Mouse (Mus musculus) kidney, adult 11 months (tissue): ENCODE data around the gene Smim13.
A peak's percentile ranks its signal among the peaks of the same experiment; 100 is the strongest.
"Not testable (repeated sequence)": the region's sequence is repeated elsewhere in the genome, so short reads cannot be mapped to it uniquely, and the experiment has no call there.

Source experiments
- DNase-seq: peaks from one replicate; pipeline ENCODE4 v3.0.0; 2022

The Smim13 gene

DNA sequence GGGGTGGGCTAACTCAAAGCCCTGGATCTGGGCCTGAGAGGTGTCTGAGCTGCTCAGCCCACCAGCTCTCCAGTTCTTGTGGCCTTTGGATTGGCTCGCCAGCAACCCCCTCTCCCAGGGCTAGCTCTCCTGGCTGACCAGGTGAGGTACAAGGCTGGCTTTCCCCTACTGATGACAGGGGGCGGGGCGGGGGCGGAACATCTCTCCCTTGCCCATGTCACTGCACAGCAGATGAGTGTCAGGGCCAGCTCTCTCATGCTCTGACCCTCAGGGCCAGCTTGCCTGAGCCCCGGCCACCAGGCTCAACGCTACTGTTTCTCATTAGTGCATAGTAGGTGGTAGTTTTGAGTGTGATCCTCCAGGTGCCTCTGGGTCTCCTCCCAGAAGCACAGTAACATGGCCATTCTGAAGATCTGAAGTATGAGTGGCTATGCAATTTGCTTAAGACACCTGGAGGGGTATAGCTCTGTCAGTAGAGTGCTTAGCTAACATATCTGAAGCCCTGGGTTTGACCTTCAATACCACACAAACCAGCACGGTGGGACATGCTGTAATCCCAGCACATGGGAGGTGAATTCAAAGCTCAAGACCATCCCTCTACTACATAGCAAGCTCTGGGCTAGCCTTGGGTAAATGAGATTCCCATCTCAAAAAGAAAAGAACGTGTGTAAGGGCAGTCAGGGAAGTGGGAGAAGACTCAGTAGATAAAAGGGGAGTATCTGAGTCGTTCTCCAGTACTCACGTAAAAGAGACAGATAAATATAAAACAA, 11.4 kb upstream of the Smim13 start:
- DNase-seq, result no peak

DNA sequence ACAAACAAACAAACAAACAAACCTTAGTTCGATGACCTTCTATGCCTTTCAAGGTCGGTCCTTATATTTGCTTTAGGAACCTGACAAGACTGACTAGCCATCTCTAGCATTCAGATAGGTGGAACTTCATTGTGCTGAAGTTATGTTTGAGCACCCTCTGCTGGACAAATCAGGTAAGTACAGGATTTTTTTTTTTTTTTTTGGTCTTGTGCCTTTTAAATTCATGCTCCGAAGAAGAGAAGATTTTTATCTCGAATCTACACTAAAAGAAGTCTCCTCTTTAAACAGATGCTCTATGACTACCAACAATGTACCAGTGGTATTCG, 10.9 kb upstream of the Smim13 start:
- no peak for DNase-seq

DNA sequence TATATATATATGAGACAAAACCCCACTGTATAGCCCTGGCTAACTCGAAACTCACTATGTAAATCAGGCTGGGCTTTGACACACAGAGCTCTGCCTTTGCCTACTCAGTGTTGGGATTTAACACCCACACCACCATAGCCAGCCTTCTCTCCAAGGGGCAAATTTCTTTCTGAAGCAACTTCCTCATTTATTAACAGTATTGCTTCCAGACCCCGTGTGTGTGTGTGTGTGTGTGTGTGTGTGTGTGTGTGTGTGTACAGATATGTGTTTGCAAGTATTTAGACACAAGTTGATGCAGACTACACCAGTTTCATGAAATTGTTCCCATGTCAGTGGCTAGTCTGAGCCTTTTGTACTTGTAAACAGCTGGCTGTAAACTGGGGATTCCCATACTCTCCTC, 8.1 kb upstream of the Smim13 start:
- no peak for DNase-seq

DNA sequence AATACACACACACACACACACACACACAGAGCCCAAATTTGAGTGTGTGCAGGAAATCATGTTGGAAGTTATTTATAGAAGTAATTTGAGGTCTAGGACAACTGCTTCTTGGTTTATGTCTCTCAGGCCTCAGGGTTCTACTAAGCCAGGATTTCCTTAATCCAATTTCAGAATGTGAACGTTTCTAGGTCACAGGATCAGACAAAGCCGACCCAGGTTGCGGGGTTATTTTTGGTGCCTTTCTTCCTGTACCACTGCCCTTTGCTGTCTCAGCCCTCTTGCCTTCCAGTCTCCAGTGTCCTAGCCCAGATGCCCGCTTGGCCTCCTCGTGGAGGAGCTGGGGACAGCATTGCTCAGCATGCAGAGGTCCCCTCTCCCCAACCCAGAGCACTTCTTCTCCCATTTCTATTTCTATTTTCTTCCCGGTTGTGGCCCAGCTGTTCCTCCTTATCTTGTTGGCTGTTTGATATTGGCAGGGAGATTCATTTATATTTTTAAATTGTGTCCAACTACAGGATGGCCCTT, 5.3 kb upstream of the Smim13 start:
- no peak for DNase-seq

DNA sequence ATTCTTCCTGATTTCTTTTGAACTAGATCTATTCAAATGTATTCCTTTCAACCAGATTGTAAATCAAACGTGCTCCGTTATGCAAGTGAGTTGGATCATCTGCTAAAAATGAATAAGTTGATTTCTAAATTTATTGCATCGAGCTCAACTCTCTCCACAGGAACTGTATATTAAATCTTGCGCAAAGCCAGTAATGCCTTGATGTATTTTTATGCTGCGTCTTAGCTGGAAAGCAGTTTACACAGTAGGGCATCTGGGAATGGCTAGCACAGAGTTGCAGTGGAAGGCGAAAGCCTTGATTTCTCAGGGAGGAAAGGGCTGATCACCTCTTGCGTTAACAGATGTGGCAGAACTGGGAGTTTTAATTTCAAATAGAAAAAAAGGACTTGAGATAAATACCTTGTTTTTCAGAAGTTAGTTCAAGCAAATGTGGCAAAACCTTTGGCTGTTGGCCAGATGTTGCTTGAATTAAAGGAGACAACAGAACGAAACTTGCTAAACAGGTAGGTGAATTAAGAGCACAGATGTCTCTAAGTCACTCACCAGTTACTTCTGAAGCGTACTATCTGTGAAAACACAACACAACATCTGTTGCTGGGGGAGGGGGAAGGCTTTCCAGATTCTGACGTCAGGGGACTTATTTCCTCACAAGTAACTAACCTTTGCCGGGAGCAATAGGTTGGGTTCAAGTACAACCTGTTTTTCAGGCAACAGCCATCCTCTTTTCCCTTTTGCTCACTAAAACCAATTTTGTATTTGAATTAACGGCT, 708 bp upstream of the Smim13 start:
- no peak for DNase-seq

DNA sequence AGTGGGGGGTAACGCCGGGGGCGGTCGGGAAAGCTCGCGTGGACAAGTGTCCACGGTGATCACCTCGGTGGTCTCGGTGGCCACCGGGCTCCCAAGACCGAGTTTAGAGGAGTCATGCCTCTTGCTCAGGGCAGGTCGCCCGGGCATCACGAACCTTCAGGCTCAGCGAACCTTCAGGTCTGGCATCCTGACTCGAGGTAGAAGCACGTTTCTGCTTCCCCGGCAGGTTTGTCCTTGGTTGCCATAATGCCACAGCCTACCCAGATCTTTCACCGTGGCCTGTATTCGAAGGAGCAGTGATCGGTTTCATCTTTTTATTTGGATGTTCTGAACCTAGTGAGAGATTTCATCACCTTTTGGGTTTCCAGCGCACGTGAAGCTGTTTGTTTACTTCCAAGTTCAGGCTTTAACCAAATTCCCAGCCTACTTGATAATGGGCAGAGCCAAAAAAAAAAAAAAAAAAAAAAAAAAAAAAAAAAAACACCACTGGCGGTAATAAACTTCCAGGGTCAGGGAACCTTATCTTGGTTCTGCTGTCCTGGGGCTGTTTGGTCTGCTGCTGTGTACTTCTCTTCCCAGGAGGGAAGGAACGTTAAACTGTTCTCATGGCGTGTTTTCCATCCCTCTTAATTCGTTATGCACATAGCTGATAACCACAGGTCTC, 806 bp downstream of the Smim13 start:
- DNase-seq, result peak; percentile 58

DNA sequence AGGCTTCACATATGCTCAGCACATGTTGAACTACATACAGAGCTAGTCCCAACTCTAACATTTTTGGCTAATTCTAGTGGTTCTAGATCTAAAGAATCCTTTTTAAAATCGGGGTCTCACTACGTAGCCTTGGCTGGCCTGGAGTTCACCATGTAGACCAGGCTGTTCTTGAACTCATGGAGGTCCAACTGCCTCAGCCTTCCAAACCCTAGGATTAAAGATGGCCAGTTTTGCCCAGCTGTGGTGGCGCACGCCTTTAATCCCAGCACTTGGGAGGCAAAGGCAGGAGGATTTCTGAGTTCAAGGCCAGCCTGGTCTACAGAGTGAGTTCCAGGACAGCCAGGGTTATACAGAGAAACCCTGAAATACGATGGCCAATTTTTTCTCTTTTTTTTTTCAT, 1.6 kb downstream of the Smim13 start:
- not testable (repeated sequence) for DNase-seq

DNA sequence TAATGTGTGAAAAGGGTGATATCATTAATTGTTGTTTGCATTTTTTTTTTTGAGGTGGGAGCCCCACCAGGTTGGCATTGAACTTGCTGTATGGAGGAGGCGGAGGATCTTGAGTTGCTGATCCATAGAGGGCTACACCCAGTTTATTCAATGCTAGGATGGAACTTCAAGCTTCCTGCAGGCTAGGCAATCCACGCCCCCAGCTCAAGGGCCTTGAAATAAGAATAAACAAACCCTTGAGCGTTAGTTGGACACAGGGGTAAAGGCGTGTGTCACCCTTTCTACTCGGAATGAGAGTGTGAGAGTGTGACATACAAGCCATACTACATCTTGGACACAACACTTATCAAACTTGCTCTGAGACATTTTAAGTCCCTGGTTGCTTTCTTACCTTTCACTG, 2.0 kb downstream of the Smim13 start:
- DNase-seq, result no peak

DNA sequence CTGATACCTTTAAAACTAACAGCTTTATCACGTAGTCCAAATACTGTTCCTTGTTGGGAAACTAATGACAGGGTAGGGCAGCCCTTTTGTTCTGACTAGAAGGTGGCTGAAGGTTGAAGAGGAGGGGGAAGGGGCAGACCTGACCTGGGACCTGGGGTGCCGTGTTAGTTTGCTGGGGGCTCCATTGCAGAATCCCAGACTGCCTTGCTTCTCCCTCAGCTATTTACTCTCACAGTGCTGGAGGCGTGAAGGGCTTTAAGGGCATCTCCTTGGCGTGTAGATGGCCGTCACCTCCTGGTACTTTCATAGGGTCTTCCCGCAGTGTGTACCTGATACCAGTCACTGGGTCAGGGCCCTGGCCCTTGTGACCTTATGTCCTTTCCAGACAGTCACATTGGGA, 2.5 kb downstream of the Smim13 start:
- DNase-seq, result no peak

DNA sequence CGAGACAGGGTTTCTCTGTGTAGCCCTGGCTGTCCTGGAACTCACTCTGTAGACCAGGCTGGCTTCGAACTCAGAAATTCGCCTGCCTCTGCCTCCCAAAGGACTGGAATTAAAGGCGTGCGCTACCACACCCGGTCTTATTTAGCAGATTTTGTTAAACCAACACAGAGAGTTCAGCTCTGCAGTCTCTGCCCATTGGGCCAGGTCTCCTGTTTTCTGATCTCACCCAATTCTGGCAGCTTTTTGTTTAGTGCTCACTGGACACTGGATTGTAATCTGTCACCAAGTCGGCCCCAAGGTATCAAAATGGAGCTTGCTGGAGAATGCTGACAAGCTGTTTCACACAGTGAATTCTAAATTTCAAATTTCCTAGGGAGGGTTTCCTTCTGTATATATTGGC, 3.1 kb downstream of the Smim13 start:
- no peak for DNase-seq

DNA sequence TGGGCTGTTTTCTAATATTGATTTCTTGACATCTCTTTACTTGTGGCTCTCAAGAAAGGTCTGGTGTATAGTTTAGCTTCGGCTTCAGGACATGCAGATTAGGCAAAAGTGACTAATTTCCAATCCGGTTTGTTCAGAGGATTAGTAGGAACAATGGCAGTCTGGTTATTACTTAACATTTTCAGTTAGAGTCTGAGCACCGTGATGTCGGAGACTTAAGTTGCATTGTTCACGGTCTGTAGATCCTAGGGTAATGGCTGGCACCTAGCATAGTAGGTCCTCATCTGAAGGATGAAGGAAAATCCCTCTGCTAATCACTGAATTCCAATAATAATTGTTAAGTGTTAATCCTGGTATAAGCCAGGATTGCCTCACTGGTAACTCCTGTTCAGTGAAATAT, 6.5 kb downstream of the Smim13 start:
- DNase-seq, result no peak

DNA sequence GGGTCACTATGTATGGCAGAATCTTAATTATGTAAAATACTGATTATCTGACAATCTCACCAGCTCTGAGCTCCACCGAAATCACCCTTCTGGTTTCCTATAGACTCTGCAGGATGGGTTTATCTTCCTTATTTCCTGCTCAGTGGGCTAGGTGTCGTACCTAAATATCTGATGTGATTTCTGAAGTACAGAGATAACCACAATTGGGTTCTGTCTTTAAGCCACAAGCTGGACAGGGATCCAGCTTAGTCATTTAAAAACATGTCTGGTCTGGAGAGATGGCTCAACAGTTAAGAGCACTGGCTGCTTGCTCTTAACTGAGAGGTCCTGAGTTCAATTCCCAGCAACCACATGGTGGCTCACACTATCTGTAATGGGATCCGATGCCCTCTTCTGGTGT, 7.3 kb downstream of the Smim13 start:
- no peak for DNase-seq

DNA sequence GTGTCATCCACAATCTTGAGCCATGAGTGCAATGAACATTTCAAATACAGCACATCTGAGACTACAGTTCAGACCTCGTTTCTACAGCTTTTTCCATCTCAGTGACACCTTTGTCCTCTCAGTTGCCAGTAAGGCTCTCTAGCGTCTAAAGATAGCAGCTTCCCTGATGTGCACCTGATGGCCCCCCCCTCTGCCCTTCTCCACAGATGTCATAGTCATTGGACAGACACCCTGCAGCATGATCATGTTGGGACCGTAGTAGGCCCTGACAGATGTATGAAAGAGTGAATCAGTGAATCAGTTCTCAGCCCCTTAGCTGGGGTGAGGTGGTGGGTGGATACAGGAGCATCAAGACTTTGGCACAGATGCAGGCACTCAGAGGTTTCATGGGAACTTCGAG, 8.2 kb downstream of the Smim13 start:
- DNase-seq, result no peak

DNA sequence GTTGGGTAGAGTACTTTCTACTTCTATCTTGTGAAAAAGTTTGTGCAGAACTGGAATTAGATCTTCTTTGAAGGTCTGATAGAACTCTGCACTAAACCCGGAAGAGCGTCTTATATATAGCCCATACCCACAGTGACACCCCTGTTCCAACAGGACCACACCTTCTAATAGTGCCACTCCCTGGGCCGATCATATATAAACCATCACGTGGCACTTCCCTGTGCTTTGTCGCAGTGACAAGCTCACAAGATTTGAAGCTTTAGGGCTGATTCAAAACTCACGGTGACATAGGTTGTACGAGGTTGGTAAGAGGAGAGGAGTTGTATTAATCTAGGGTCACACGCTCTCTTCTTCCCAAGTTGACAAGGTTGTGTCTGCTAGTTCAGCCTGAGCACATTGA, 12.0 kb downstream of the Smim13 start:
- DNase-seq, result not testable (repeated sequence)

DNA sequence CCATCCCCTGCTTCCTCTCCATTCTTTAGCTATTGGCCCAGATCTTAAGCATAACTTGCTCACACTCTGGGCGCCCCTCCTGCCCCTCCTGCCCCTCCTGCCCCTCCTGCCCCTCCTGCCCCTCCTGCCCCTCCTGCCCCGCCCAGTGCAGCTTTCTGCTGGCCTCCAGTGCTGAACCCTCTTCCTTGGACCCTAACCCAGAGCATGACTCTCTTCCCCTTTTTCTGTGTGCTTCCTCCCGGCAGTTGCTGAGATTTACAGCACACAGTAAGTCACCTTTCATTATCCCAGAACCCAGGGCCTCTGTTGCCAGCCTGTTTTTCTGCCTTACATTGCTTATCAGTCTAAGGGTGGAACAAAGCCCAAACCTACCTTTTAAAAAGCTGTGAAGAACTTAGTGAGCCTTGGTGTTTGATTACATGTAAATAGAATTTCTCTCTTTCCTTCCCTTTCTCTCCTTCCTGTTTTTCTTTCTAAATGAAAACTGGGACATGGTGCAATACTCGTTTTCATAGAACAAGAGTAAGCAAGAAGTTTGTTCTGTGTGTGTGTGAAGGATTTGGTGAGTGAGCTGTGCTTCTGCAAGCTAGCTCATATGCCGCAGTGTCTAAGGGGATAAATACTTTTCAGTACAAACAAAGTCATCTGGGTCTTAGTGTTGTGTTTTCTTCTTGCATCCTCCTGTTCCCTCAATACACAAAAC, 13.8 kb downstream of the Smim13 start:
- no peak for DNase-seq

DNA sequence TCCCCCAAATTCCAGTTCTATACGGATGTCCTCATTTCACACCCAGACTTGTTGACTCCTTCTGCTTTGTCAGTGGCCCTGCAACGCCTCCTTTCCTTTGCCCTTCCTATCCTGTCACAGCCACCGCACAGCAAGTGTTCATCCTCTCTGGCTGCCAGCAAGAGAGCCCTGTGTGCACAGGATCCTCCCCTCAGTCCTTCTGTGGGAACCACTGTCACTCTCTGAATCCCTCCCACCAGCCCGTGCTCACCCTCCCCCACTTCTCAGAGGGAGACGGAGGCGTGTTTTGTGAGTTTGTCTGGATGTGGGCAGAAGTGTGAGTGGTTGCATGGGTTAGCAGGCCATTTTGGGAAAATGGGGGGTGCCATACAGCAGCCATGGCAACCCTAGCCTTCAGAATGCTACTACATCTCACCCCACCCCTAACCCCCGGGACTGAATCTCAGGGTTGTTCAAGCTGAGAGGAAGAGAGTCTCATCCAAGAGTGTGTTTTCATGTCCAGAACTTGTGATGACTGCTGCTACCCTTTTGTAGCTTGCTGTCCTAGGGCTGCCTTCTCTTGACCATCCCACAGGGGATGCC, 18.3 kb downstream of the Smim13 start:
- no peak for DNase-seq

DNA sequence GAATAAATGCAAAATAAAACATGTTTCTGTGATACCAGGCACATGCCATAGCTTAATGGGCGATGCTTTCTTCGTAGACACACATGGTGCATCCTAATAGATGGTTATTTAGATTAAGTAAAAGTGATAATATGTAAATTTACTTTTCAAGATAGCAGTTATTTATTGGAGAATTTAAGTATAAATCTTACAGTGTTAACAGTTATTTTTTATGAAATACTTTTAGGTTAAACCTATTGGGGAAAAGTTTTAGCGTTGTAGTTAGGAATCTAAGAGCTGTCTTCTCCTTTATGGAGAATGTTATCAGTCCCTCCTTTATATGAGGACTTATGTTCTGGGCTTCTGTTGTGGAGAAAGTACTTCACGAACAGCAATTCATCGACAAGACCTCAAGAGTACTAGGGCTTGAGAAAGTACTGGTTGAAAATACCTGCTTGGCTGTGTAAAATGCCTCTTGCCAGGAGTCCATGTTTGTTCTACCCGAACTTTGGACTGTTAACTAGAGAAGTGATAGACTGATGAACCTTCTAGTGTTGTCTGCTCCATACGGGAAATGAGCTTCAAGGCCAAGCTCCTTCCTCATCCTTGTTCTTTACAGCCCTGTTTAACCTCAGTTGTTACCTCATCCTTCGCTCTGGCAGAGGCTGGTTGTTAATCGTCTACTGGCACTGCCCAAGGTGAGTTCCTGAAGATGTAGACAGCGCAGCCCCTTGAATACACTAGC, 24.4 kb downstream of the Smim13 start, which contains the start of gene Gm17364:
Gene Gm17364, minus strand, starts transcription at position 51 of the 724 bp plus-strand sequence.
- DNase-seq, result no peak

DNA sequence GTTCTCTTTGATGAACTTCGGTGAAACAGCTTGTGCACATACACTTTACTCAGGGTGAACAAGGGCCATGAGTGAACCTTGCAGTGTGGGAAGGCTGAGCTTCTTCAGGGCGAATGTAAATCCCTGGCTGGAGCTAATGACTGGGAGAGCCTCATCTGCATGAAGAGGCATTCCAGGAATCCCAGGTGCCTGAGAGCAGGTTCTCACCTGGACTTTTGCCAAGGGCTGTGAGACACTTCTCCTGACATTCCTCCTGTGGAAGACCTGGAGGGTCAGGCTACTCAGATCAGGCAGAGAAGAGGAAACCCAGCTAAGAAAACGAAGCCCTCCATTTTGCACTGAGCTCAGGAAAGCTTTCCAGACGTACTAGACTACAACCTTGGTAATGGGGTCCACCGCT, 31.1 kb downstream of the Smim13 start:
- DNase-seq, result no peak

DNA sequence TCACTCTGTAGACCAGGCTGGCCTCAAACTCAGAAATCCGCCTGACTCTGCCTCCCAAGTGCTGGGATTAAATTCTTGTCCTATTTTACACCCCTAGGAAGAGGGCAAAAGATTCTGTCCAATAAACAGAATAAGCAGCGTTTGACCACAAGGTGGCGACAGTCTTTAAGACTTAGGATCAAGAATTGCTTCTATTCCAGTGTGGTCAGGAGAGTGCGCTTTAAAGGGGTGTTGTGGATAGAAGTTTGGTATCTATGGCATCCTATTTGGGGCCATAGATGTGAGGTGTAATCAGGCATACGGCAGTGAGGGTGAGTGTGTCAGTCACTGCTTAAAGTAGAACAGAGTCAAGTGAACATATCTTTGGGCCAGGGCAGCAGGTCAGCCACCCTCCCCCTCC, 33.6 kb downstream of the Smim13 start:
- peak; percentile 46 for DNase-seq

DNA sequence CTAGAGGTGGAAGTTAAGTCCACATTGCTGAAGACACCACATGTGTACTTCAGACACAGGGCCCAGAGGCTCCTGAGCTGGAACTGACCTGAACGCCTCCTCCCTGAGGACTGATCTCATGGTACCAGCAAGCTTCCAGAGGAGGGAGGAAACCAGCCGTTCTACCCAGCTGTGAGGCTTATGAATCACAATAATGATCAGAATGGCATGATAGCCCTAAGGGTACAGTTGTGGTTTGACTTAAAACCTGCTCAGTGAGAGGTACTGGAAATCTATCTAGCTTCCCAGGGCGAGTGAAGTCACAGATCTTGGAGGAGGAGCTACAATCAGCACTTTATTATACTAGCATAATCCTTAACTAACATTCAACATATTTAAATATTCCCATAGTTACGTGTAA, 35.8 kb downstream of the Smim13 start:
- no peak for DNase-seq

DNA sequence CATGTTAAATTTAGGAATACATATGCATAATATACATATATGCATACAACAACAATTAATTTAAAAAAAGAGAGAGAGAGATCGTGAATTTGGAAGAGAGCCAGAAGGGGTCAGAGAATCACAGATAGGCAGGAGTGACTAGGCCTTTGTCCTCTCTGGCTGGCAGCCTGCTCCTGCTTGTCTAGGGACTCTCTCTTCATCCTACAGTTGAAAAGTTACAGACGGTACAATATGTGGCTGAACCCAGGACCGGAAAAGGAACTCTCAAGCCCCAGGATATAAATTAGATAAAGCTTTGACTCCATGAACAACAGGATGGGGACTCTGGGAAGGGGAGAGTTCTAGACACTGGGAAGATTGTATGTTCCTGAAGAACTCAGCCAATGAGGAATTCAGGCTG, 36.6 kb downstream of the Smim13 start:
- DNase-seq, result no peak

DNA sequence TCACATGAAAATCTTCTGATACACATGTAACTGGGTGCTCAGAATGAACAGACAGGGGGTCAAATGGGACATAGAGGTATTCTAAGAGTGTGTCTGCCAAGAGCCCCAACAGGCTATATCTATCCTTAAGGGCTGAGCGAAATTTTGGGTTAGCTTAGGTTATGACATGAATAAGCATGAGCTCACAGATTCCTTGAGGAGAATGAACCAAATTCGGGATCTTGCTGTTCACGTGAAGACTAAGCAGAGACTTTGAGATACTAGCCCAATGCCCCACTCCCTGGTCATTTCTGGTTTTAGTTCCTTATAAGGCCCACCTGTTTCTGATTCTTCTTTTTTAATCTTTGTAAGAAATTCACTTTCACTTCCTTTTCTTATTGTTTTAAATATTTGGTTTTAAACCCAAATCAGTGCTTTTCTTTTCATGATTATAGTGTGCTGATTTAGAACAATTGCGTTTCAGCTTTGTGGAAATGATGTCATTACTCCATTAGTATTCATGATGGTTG, 41.9 kb downstream of the Smim13 start:
- DNase-seq, result no peak
